Mouse (Mus musculus) erythroblast, embryonic 14.5 days (primary cell): ENCODE measurements around the gene Fgd5.

Experiments
- GATA1 ChIP-seq: IDR thresholded peaks from 2 replicates; pipeline ENCODE4 v1.6.1; 2012; ENCODE audit warnings: low read length, inconsistent platforms, mixed read lengths
- TAL1 ChIP-seq: IDR thresholded peaks from 3 replicates; pipeline ENCODE4 v1.6.1; 2012; ENCODE audit warnings: low read length, inconsistent platforms, mixed read lengths

DNA sequence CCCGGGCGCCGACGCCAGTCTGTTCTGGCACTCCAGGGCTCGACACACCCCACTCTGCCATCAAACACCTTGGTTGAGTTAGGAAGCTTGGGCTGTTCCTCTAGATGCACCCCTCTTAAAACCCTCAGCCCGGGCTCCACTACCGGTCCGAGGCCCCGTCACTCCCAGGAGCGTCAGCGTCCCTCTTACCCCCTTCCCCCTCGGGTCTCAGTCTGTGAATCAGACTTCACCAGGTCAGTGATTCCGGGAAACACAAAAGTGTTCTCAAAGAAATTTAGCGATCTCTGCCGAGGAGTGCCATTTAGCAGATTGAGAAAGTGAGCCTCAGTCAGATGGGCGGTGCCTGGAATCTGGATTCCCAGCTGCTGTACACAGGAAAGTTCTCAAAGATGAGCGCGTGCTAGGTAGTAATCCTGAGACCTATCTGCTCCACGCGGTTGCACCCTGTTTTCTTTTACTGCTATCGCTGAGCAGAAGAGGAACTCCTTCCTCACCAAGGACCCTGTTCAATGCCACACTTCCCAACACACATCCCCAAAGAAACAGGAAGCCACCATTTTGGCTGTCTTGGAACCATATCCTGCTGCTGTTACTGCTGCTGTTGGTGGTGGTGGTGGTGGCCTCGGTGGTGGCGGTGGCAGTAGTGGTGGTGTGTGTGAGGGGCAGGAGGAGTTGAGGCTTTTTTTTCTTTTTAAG is 771 bp downstream of the Fgd5 start:
- TF ChIP-seq TAL1 (no peak), GATA1 (no peak)
